Mouse (Mus musculus) neural tube, embryonic 12.5 days (tissue): ENCODE measurements around the gene Tex13c3. TPM values are rescaled to one million over a fixed set of nuclear protein-coding genes. Genes with fewer than 3 reads are reported as not detected.
"Not testable (repeated sequence)": the region's sequence is repeated elsewhere in the genome, so short reads cannot be mapped to it uniquely, and the experiment has no call there.

Experiments
- ATAC-seq: fragments of 200-750 bp; cut with Nextera tagmentation; 2 replicates; pipeline ENCODE4 v1.8.0; 2017; ENCODE audit warnings: low read depth, mild to moderate bottlenecking, moderate TSS enrichment, moderate library complexity; ENCODE audit not compliant: low FRiP score
- H3K27ac ChIP-seq: fragments of 300-500 bp; sonication (generic); 2 replicates; pipeline ENCODE4 v1.5.1; 2016
- H3K27me3 ChIP-seq: fragments of 300-500 bp; sonication (generic); replicated peaks from 2 replicates; pipeline ENCODE4 v1.6.1; 2016; ENCODE audit warnings: mild to moderate bottlenecking
- H3K36me3 ChIP-seq: fragments of 300-500 bp; sonication (generic); 2 replicates; pipeline ENCODE4 v1.6.1; 2016; ENCODE audit warnings: mild to moderate bottlenecking
- H3K4me1 ChIP-seq: fragments of 300-500 bp; sonication (generic); 2 replicates; pipeline ENCODE4 v1.6.1; 2016
- H3K4me2 ChIP-seq: fragments of 300-500 bp; sonication (generic); replicated peaks from 2 replicates; pipeline ENCODE4 v1.6.1; 2016; ENCODE audit warnings: mild to moderate bottlenecking
- H3K4me3 ChIP-seq: fragments of 300-500 bp; sonication (generic); 2 replicates; pipeline ENCODE4 v1.5.1; 2016
- H3K9ac ChIP-seq: fragments of 300-500 bp; sonication (generic); 2 replicates; pipeline ENCODE4 v1.6.1; 2016; ENCODE audit warnings: mild to moderate bottlenecking
- H3K9me3 ChIP-seq: fragments of 300-500 bp; sonication (generic); 2 replicates; pipeline ENCODE4 v1.6.1; 2016; ENCODE audit warnings: mild to moderate bottlenecking
- WGBS: fragments of 180-500 bp; shearing (Covaris S2); methylation state at CpG from one replicate; pipeline ENCODE4 v1.1.7; 2016; 5-methylcytosine and 5-hydroxymethylcytosine counted together
- polyA plus RNA-seq: library from polyadenylated mRNA; unstranded; fragments of >200 nt; fragmentation: Nextera tagmentation; extraction: Ambion mirVana; gene quantifications from 2 replicates; pipeline ENCODE4 v1.2.1, GENCODE M21; 2016

Tex13c3 gene
- not detected in 2 replicates for polyA plus RNA-seq

- H3K27ac ChIP-seq, H3K9me3 ChIP-seq, H3K4me3 ChIP-seq, H3K4me1 ChIP-seq, H3K27me3 ChIP-seq, H3K4me2 ChIP-seq, H3K36me3 ChIP-seq, ATAC-seq, H3K9ac ChIP-seq: not testable (repeated sequence)
- WGBS: 96% methylated on average over 5 of the region's 5 CpGs
Observed at GRCm38 (mm10) chrX:19481219-19481618, at the start of gene Tex13c3. Gene Tex13c3 (minus strand): TSS chrX:19481319.

- Histone ChIP-seq H3K27ac (no peak overlapping the region), H3K4me2 (no peak overlapping the region), H3K9me3 (no peaks in the 10 kb centered on the region), H3K9ac (no peak overlapping the region), H3K4me3 (no peak overlapping the region), H3K36me3 (no peaks in the 10 kb centered on the region), H3K4me1 (no peaks in the 10 kb centered on the region), H3K27me3 (no peaks in the 10 kb centered on the region)
- 78% methylated on average over 4 of the region's 4 CpGs for WGBS
- ATAC-seq: no peak
Observed at GRCm38 (mm10) chrX:19489731-19490130, 8.6 kb upstream of the Tex13c3 start.
